Mouse (Mus musculus) erythroblast, embryonic 14.5 days (primary cell): ENCODE measurements around the gene Lcorl.

ENCODE experiments used
- GATA1 ChIP-seq: IDR thresholded peaks from 2 replicates; pipeline ENCODE4 v1.6.1; 2012; ENCODE audit warnings: low read length, inconsistent platforms, mixed read lengths
- TAL1 ChIP-seq: IDR thresholded peaks from 3 replicates; pipeline ENCODE4 v1.6.1; 2012; ENCODE audit warnings: low read length, inconsistent platforms, mixed read lengths

DNA sequence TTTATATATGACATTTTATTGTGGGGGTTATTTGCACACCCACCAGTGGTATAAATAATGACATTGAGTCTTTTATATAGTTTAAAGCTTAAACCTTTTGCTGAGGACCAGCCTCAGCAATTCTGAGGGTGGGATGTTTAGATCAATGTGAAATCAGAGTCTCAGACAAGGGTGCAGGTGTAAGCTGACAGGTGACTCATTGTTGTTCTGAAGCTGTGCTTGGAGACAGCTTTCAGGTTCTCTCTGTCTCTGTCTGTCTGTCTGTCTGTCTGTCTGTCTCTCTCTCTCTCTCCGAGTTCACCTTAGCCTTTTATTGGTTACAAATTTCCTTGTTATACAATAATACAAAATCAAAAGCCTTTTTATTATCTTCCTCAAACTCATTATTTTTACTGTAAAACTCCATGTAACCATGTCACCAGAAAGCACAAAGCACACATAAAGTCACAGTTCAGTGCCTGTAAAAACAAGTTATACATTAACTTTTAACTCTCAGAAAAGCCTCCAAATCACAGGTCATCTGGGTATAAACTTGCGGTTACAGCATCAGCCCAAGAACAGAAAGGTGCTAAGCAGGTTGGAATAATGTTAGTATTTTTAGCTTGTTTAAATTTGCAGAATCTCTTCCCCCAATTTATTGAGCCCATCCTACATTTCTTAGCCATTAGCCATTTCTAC, 206.2 kb downstream of the Lcorl start:
- TF ChIP-seq GATA1 (no peak), TAL1 (no peak)
